Mouse (Mus musculus): ENCODE results near the gene Ajap1.

DNA sequence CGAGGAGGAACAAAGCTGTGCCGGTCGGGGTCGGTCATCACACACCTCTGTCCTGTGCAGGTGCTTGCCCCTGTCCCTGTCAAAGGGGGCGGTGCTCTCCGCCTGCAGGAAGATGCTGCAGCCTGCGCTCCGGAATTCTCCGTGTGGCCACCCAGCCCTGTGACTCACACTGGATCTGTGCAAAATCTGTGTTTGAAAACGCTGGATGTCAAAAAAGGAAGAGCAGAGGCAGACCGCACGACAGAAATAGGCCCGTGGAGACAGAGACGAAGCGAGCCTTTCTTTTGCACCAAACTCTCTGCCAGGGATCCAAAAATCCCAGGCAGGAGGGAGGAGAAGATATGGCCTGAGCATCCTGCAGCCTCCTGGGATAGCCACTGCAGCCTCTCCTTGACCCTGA lies 22.7 kb downstream of the Ajap1 start:
- TF ChIP-seq POLR2A (IDR thresholded peaks at IDR 0.05; ENCODE audit: low read depth, low read length) (no peak), EP300 (IDR thresholded peaks at IDR 0.05; ENCODE audit: low read length) (no peak)
